Mouse (Mus musculus): ENCODE data around the gene Sh3pxd2b. TPM values are rescaled to one million over a fixed set of nuclear protein-coding genes. Genes with fewer than 3 reads are reported as not detected.
A peak's percentile ranks its signal among the peaks of the same experiment; 100 is the strongest.

The Sh3pxd2b gene
- polyA plus RNA-seq, 1 experiment from 2014 or later: 13.3 TPM

DNA sequence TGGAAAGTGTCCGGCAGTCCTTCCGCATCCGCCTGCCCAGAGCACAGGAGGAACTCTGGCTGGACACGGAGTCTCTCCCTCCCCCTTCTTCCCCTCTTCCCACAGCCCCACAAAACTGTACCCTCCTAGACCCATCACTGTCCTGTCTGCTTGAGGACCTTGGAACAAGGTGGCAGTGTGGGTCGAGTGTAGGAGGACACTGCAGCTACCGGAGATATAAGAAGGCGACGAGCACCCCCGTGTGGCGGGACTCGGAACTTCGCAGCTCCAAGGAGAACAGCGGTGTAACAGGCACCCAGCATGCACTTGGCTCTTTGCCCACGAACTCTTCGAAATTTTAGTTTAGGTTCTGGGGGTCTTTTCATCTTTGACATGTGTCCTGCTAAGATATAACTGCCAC, 23.0 kb upstream of the Sh3pxd2b start:
- H3K4me1 ChIP-seq (ENCODE audit: control insufficient read depth in 2 of 2, insufficient read depth in 2 of 2, low read length in 2 of 2): peaks cover 3 to 4% of the 10 kb centered on the region in 2 experiments; a peak in 3 of 4 replicates
- H3K36me3 ChIP-seq (ENCODE audit: control insufficient read depth, insufficient read depth, low read length): no peaks in the 10 kb centered on the region
- peak; percentile 59 for ATAC-seq (ENCODE audit: insufficient number of reproducible peaks, insufficient read depth, low FRiP score, low read depth)
- H3K9me3 ChIP-seq (ENCODE audit: control insufficient read depth, low read length): no peaks in the 10 kb centered on the region
- no peaks in the 10 kb centered on the region; the same call in 1 of the 2 replicates for H3K27me3 ChIP-seq (ENCODE audit: control insufficient read depth, insufficient read depth, low read length)
- H3K27ac ChIP-seq (replicated peaks in 1 of 2; ENCODE audit: control insufficient read depth in 1 of 2, insufficient read depth in 1 of 2, low read depth in 2 of 2, low read length in 2 of 2): 0 out of 4 replicates have a peak overlapping the region, but pooled peaks of 1 of the 2 experiments have one; percentile 40
- H3K4me2 ChIP-seq (ENCODE audit: low read length): peak overlapping the region; percentile 56
- no peak overlapping the region for H3K9ac ChIP-seq (ENCODE audit: low read length)
- peak overlapping the region in 1 of 2 experiments; percentile 27; a peak in 2 of 4 replicates for H3K4me3 ChIP-seq (ENCODE audit: control insufficient read depth in 1 of 2, insufficient read depth in 1 of 2, low read depth in 1 of 2, low read length in 2 of 2)
- WGBS: 12% methylated on average over 15 of the region's 15 CpGs

- Histone ChIP-seq H3K4me3 (ENCODE audit: control insufficient read depth in 1 of 2, insufficient read depth in 1 of 2, low read depth in 1 of 2, low read length in 2 of 2) (no peak overlapping the region), H3K9me3 (ENCODE audit: control insufficient read depth, low read length) (0 out of 2 replicates have a peak, but pooled peaks cover 4% of the 10 kb centered on the region), H3K4me2 (ENCODE audit: low read length) (peak overlapping the region; percentile 11; the same call in 1 of the 2 replicates), H3K9ac (ENCODE audit: low read length) (no peak overlapping the region), H3K27ac (replicated peaks in 1 of 2; ENCODE audit: control insufficient read depth in 1 of 2, insufficient read depth in 1 of 2, low read depth in 2 of 2, low read length in 2 of 2) (peak overlapping the region in 1 of 2 experiments; percentile 46; a peak in 3 of 4 replicates), H3K27me3 (ENCODE audit: control insufficient read depth, insufficient read depth, low read length) (no peaks in the 10 kb centered on the region), H3K36me3 (ENCODE audit: control insufficient read depth, insufficient read depth, low read length) (no peaks in the 10 kb centered on the region), H3K4me1 (ENCODE audit: control insufficient read depth in 2 of 2, insufficient read depth in 2 of 2, low read length in 2 of 2) (peaks cover 2 to 5% of the 10 kb centered on the region in 2 experiments; a peak in 2 of 4 replicates)
- 48% methylated on average over 6 of the region's 6 CpGs for WGBS
- ATAC-seq (ENCODE audit: insufficient number of reproducible peaks, insufficient read depth, low FRiP score, low read depth): peak; percentile 66
These were observed 16.5 kb upstream of the Sh3pxd2b start for GRCm38 (mm10) chr11:32331075-32331474.

DNA sequence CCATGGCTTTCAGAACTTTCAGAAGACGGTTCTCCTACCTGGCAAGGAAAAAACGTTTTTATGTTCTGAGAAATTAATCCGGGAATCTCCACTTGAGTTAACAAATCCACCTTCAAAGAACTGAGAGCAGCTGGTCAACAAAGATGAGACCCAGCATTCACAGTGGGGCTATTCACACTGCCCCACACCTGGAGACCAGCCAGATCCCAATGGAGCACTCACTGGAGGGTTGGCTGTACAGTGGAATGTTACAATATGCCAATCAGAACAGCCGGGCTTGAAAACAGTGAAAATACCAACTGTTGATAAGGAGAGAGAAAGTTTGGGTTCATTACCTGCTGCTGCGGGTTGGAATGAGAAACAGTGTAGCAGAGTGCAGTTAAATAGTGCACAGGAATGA, 15.8 kb upstream of the Sh3pxd2b start:
- Histone ChIP-seq H3K27ac (replicated peaks in 1 of 2; ENCODE audit: control insufficient read depth in 1 of 2, insufficient read depth in 1 of 2, low read depth in 2 of 2, low read length in 2 of 2) (0 out of 4 replicates have a peak overlapping the region, but pooled peaks of 1 of the 2 experiments have one; percentile 46), H3K36me3 (ENCODE audit: control insufficient read depth, insufficient read depth, low read length) (no peaks in the 10 kb centered on the region), H3K27me3 (ENCODE audit: control insufficient read depth, insufficient read depth, low read length) (no peaks in the 10 kb centered on the region), H3K4me2 (ENCODE audit: low read length) (no peak overlapping the region), H3K4me3 (ENCODE audit: control insufficient read depth in 1 of 2, insufficient read depth in 1 of 2, low read depth in 1 of 2, low read length in 2 of 2) (no peak overlapping the region), H3K9ac (ENCODE audit: low read length) (no peak overlapping the region), H3K4me1 (ENCODE audit: control insufficient read depth in 2 of 2, insufficient read depth in 2 of 2, low read length in 2 of 2) (peaks cover 2 to 5% of the 10 kb centered on the region in 2 experiments; a peak in 2 of 4 replicates), H3K9me3 (ENCODE audit: control insufficient read depth, low read length) (0 out of 2 replicates have a peak, but pooled peaks cover 4% of the 10 kb centered on the region)
- 41% methylated on average over 5 of the region's 5 CpGs for whole genome bisulfite sequencing
- no peak for ATAC-seq (ENCODE audit: insufficient number of reproducible peaks, insufficient read depth, low FRiP score, low read depth)

DNA sequence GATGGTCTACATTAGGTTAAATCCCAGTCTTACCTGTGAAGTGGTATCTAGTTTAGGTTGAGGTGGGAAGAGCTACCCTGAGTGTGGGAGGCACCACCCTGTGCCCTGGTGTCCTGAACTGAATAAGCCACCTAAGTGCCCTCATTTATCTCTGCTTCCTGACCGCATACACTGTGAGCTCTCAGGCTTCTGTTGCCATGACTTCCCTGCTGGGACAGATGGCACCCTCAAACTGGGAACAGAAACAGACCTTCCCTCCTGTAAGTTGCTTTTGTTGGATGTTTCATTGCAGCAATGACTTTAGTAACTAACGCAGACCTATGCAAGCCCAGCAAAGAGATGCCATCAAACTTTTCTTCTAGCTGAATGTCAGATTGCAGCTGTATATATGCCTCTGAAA, 14.4 kb upstream of the Sh3pxd2b start:
- no peak overlapping the region for H3K4me3 ChIP-seq (ENCODE audit: control insufficient read depth in 1 of 2, insufficient read depth in 1 of 2, low read depth in 1 of 2, low read length in 2 of 2)
- H3K27me3 ChIP-seq (ENCODE audit: control insufficient read depth, insufficient read depth, low read length): no peaks in the 10 kb centered on the region
- H3K9me3 ChIP-seq (ENCODE audit: control insufficient read depth, low read length): 0 out of 2 replicates have a peak, but pooled peaks cover 4% of the 10 kb centered on the region
- WGBS: 69% methylated on average over 2 of the region's 2 CpGs
- no peak overlapping the region for H3K27ac ChIP-seq (replicated peaks in 1 of 2; ENCODE audit: control insufficient read depth in 1 of 2, insufficient read depth in 1 of 2, low read depth in 2 of 2, low read length in 2 of 2)
- no peaks in the 10 kb centered on the region for H3K36me3 ChIP-seq (ENCODE audit: control insufficient read depth, insufficient read depth, low read length)
- ATAC-seq (ENCODE audit: insufficient number of reproducible peaks, insufficient read depth, low FRiP score, low read depth): no peak
- no peak overlapping the region for H3K9ac ChIP-seq (ENCODE audit: low read length)
- peaks cover 2 to 5% of the 10 kb centered on the region in 2 experiments; a peak in 2 of 4 replicates for H3K4me1 ChIP-seq (ENCODE audit: control insufficient read depth in 2 of 2, insufficient read depth in 2 of 2, low read length in 2 of 2)
- H3K4me2 ChIP-seq (ENCODE audit: low read length): no peak overlapping the region

DNA sequence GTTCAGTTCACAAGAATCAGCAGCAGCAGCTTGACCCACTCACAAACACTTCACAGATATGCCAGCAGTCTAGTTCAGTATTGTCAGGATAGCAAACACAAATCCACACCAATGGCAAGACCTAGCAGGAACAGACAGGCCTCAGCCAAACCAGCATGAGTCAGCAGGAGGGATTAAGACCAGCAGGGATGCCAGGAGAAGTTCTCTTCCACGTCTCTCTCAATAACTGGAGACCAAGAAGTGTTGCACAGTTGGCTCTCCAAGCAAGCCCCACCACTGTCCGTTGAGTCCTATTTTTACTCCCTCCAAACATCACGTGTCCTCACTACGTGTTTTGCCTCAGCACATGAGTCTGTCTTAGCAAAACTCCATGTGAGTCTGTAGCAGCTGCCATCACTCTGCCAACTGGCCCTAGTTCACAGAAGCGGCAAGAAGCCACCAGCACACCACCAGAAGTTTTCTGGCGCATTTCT, 11.1 kb upstream of the Sh3pxd2b start:
- Histone ChIP-seq H3K4me2 (ENCODE audit: low read length) (no peak overlapping the region), H3K9ac (ENCODE audit: low read length) (no peak overlapping the region), H3K9me3 (ENCODE audit: control insufficient read depth, low read length) (0 out of 2 replicates have a peak, but pooled peaks cover 4% of the 10 kb centered on the region), H3K27me3 (ENCODE audit: control insufficient read depth, insufficient read depth, low read length) (no peaks in the 10 kb centered on the region), H3K4me3 (ENCODE audit: control insufficient read depth in 1 of 2, insufficient read depth in 1 of 2, low read depth in 1 of 2, low read length in 2 of 2) (no peak overlapping the region), H3K4me1 (ENCODE audit: control insufficient read depth in 2 of 2, insufficient read depth in 2 of 2, low read length in 2 of 2) (peaks cover 4 to 5% of the 10 kb centered on the region in 2 experiments; a peak in 3 of 4 replicates), H3K27ac (replicated peaks in 1 of 2; ENCODE audit: control insufficient read depth in 1 of 2, insufficient read depth in 1 of 2, low read depth in 2 of 2, low read length in 2 of 2) (no peak overlapping the region), H3K36me3 (ENCODE audit: control insufficient read depth, insufficient read depth, low read length) (no peaks in the 10 kb centered on the region)
- ATAC-seq (ENCODE audit: insufficient number of reproducible peaks, insufficient read depth, low FRiP score, low read depth): no peak
- 80% methylated on average over 6 of the region's 6 CpGs for WGBS

DNA sequence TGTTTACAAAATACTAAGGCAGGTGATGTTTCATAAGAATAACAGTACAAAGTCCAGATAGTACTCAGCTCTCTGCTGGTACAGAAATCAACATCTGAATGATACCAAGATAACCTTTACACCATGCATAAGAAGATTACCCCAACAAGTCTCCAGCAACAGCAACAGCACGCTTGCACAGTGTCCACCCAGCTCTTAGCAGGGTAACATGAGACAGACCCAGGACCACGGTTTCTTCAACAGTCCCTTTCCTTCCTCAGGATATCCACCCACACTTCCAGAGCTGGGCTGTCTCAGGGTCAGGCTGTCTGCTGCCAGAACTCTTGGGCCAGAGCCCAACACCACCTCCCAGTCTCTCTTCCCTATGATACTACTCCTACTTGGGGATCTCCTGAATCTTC, 8.5 kb upstream of the Sh3pxd2b start:
- no peak overlapping the region for H3K4me3 ChIP-seq (ENCODE audit: control insufficient read depth in 1 of 2, insufficient read depth in 1 of 2, low read depth in 1 of 2, low read length in 2 of 2)
- H3K36me3 ChIP-seq (ENCODE audit: control insufficient read depth, insufficient read depth, low read length): no peaks in the 10 kb centered on the region
- H3K9ac ChIP-seq (ENCODE audit: low read length): no peak overlapping the region
- peaks cover 4% of the 10 kb centered on the region in 2 experiments; a peak in 3 of 4 replicates for H3K4me1 ChIP-seq (ENCODE audit: control insufficient read depth in 2 of 2, insufficient read depth in 2 of 2, low read length in 2 of 2)
- ATAC-seq (ENCODE audit: insufficient number of reproducible peaks, insufficient read depth, low FRiP score, low read depth): peak; percentile 82
- H3K27ac ChIP-seq (replicated peaks in 1 of 2; ENCODE audit: control insufficient read depth in 1 of 2, insufficient read depth in 1 of 2, low read depth in 2 of 2, low read length in 2 of 2): no peak overlapping the region
- 0 out of 2 replicates have a peak, but pooled peaks cover 2% of the 10 kb centered on the region for H3K9me3 ChIP-seq (ENCODE audit: control insufficient read depth, low read length)
- no peaks in the 10 kb centered on the region for H3K27me3 ChIP-seq (ENCODE audit: control insufficient read depth, insufficient read depth, low read length)
- no peak overlapping the region for H3K4me2 ChIP-seq (ENCODE audit: low read length)
- 45% methylated on average over 2 of the region's 2 CpGs for WGBS

DNA sequence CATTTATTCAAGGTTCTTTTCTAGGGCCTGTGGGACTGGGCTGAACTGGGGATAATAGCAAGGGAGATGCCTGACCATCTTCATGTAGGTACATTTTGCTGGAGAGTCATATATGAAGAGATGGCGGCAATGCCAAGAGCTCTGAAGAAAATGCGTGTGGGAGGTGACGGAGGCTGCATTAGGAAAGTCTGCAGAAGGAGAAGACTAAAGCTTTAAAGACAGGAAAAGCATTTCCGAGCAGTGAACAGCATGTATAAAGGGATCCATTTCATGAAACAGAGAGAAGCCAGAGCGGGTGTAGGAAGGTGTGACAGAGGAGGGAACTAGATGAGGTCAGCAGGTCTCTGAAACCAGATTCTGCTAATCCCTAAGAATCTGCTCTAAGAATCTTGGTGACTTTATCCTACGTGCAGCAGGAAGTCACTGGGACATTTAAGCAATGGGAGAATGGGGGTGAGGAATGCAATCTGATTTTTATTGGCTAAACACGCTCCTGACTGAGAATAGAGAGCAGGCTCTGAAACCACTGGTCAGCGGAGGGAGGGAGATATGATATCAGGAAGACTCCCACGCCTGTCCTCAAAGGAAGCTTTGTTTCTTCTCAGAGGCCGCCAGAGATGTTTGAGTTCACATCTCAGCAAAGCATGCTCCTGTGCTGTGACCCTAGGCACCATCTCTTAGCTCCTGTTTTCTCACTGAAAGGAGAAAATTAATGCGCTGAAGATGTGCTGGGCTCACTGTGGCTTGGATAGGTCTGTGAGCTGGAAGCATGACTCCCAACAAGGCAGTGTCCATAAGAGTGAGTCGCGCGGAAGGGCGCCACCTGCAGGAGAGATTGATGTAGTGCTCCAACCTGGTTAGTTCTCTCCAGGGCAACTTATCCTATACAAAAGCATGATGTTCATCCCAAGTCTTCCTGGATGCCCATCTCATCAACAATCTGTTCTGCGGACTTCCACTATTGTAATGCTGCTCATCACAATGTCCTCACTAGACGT, 6.8 kb upstream of the Sh3pxd2b start:
- WGBS: 28% methylated on average over 17 of the region's 17 CpGs
- Histone ChIP-seq H3K9ac (ENCODE audit: low read length) (no peak overlapping the region), H3K4me1 (ENCODE audit: control insufficient read depth in 2 of 2, insufficient read depth in 2 of 2, low read length in 2 of 2) (peaks cover 4% of the 10 kb centered on the region in 2 experiments; a peak in 3 of 4 replicates), H3K4me3 (ENCODE audit: control insufficient read depth in 1 of 2, insufficient read depth in 1 of 2, low read depth in 1 of 2, low read length in 2 of 2) (no peak overlapping the region), H3K27me3 (ENCODE audit: control insufficient read depth, insufficient read depth, low read length) (no peaks in the 10 kb centered on the region), H3K27ac (replicated peaks in 1 of 2; ENCODE audit: control insufficient read depth in 1 of 2, insufficient read depth in 1 of 2, low read depth in 2 of 2, low read length in 2 of 2) (peak overlapping the region; percentile 31 to 40; a peak in 3 of 4 replicates), H3K36me3 (ENCODE audit: control insufficient read depth, insufficient read depth, low read length) (no peaks in the 10 kb centered on the region), H3K4me2 (ENCODE audit: low read length) (peak overlapping the region; percentile 26; the same call in 1 of the 2 replicates), H3K9me3 (ENCODE audit: control insufficient read depth, low read length) (no peaks in the 10 kb centered on the region)
- 0 out of 2 replicates have a peak, but pooled peaks have one; percentile 46 for ATAC-seq (ENCODE audit: insufficient number of reproducible peaks, insufficient read depth, low FRiP score, low read depth)

Data from heart, embryonic 14.5 days (tissue).